20 mouse cellular contexts compared by ENCODE assay signal in genomic region chr6:113473246-113473645, GRCm38 (mm10). TPM values are rescaled to one million over a fixed set of nuclear protein-coding genes. Genes with fewer than 3 reads are reported as not detected.
DNase-seq lines count a peak whose midpoint lies in the region; ATAC-seq and TF ChIP-seq lines count a peak whose summit lies in the region.
"Had no signal": no experiment of that assay in that cellular context is flagged by ENCODE, and none has a peak within 500 bp of the region (broad histone marks: within the 10 kb centered on the region; RNA-seq: fewer than 3 reads in every experiment).

No protein-coding gene starts in this region.

- peak; percentile 73 for DNase-seq in midbrain, embryonic 11.5 days (ENCODE audit: low spot score, missing footprints)
- no peak for DNase-seq in Muller cell, postnatal 12 days (ENCODE audit: inconsistent ontology term)
- no peak for DNase-seq in ovary, postnatal 10 days (ENCODE audit: low spot score)
- DNase-seq in kidney, adult 9 months, result no peak
- DNase-seq: adrenal gland, adult 2 months; adrenal gland, postnatal 10 days; adrenal gland, postnatal 36 days; cerebellum, adult 11-12 months; cerebellum, adult 2 months; cerebellum, adult 9-10 months; cerebellum, postnatal 25 days; forebrain, postnatal 0 days had no signal

- ATAC-seq in midbrain, embryonic 11.5 days (ENCODE audit: low FRiP score), result no peak
- ATAC-seq in midbrain, embryonic 16.5 days, result no peak
- peak; percentile 46 for ATAC-seq in intestine, embryonic 15.5 days
- peak; percentile 63 for ATAC-seq in intestine, postnatal 0 days
- ATAC-seq: forebrain, embryonic 13.5 days; forebrain, embryonic 15.5 days; forebrain, postnatal 0 days had no signal

- no peaks in the 10 kb centered on the region for H3K36me3 ChIP-seq in midbrain, embryonic 11.5 days (ENCODE audit: control insufficient read depth, insufficient read depth, low read length)
- H3K36me3 ChIP-seq in midbrain, embryonic 16.5 days (ENCODE audit: control insufficient read depth, insufficient read depth, low read length), result no peaks in the 10 kb centered on the region
- no peaks in the 10 kb centered on the region for H3K36me3 ChIP-seq in intestine, embryonic 15.5 days
- H3K36me3 ChIP-seq in intestine, postnatal 0 days (ENCODE audit: control insufficient read depth, insufficient read depth), result 0 out of 2 replicates have a peak, but pooled peaks cover 3% of the 10 kb centered on the region
- H3K36me3 ChIP-seq: embryonic facial prominence, embryonic 10.5 days; embryonic facial prominence, embryonic 12.5 days; forebrain, embryonic 15.5 days had no signal

- no peak overlapping the region for H3K27ac ChIP-seq in midbrain, embryonic 11.5 days (ENCODE audit: low read depth, low read length)
- H3K27ac ChIP-seq in midbrain, embryonic 16.5 days (ENCODE audit: low read length), result no peak overlapping the region
- no peak overlapping the region for H3K27ac ChIP-seq in intestine, embryonic 15.5 days
- H3K27ac ChIP-seq in intestine, postnatal 0 days (ENCODE audit: low read depth, low read length), result no peak overlapping the region
- H3K27ac ChIP-seq: embryonic facial prominence, embryonic 10.5 days; embryonic facial prominence, embryonic 12.5 days; forebrain, embryonic 13.5 days; forebrain, embryonic 15.5 days had no signal

- H3K27me3 ChIP-seq in midbrain, embryonic 11.5 days (ENCODE audit: control insufficient read depth, insufficient read depth, low read length), result peaks cover 19% of the 10 kb centered on the region
- H3K27me3 ChIP-seq in midbrain, embryonic 16.5 days (ENCODE audit: control insufficient read depth, insufficient read depth, low read depth, low read length), result peaks cover 16% of the 10 kb centered on the region
- no peaks in the 10 kb centered on the region for H3K27me3 ChIP-seq in intestine, embryonic 15.5 days (replicated peaks)
- H3K27me3 ChIP-seq in intestine, postnatal 0 days (replicated peaks; ENCODE audit: control insufficient read depth, insufficient read depth, low read length), result no peaks in the 10 kb centered on the region

- TF ChIP-seq CTCF in intestine, postnatal 0 days (IDR thresholded peaks at IDR 0.05; ENCODE audit: low read depth), result no peak

- H3K9me3 ChIP-seq in midbrain, embryonic 11.5 days (ENCODE audit: control insufficient read depth, low read length), result no peaks in the 10 kb centered on the region
- no peaks in the 10 kb centered on the region for H3K9me3 ChIP-seq in midbrain, embryonic 16.5 days (replicated peaks; ENCODE audit: control insufficient read depth, low read length, poor library complexity, severe bottlenecking)
- no peaks in the 10 kb centered on the region for H3K9me3 ChIP-seq in intestine, embryonic 15.5 days
- no peaks in the 10 kb centered on the region for H3K9me3 ChIP-seq in intestine, postnatal 0 days (ENCODE audit: control insufficient read depth)
- H3K9me3 ChIP-seq: embryonic facial prominence, embryonic 10.5 days; embryonic facial prominence, embryonic 12.5 days; forebrain, embryonic 13.5 days; forebrain, embryonic 15.5 days had no signal

- no peak overlapping the region for H3K4me3 ChIP-seq in midbrain, embryonic 11.5 days (ENCODE audit: low read depth, low read length)
- no peak overlapping the region for H3K4me3 ChIP-seq in midbrain, embryonic 16.5 days (ENCODE audit: low read depth, low read length)
- no peak overlapping the region for H3K4me3 ChIP-seq in intestine, embryonic 15.5 days (replicated peaks)
- no peak overlapping the region for H3K4me3 ChIP-seq in intestine, postnatal 0 days (ENCODE audit: low read depth, low read length)
- H3K4me3 ChIP-seq: embryonic facial prominence, embryonic 10.5 days; embryonic facial prominence, embryonic 12.5 days; forebrain, embryonic 13.5 days; forebrain, embryonic 15.5 days had no signal

- WGBS in midbrain, embryonic 11.5 days, result 86% methylated on average over 2 of the region's 2 CpGs
- WGBS in midbrain, embryonic 16.5 days, result 81% methylated on average over 2 of the region's 2 CpGs
- WGBS in intestine, embryonic 15.5 days, result 48% methylated on average over 2 of the region's 2 CpGs
- 14% methylated on average over 2 of the region's 2 CpGs for WGBS in intestine, postnatal 0 days

- peaks cover 4% of the 10 kb centered on the region for H3K4me1 ChIP-seq in midbrain, embryonic 11.5 days (ENCODE audit: control insufficient read depth, insufficient read depth, low read length)
- H3K4me1 ChIP-seq in midbrain, embryonic 16.5 days (ENCODE audit: control insufficient read depth, insufficient read depth, low read length), result peaks cover 7% of the 10 kb centered on the region; the same call in 1 of the 2 replicates
- H3K4me1 ChIP-seq in intestine, embryonic 15.5 days (replicated peaks), result peaks cover 23% of the 10 kb centered on the region
- H3K4me1 ChIP-seq in intestine, postnatal 0 days (replicated peaks; ENCODE audit: control insufficient read depth, insufficient read depth, low read length), result peaks cover 3% of the 10 kb centered on the region

- no peak overlapping the region for H3K4me2 ChIP-seq in midbrain, embryonic 11.5 days
- H3K4me2 ChIP-seq in midbrain, embryonic 16.5 days (ENCODE audit: low read length), result no peak overlapping the region
- no peak overlapping the region for H3K4me2 ChIP-seq in intestine, embryonic 15.5 days (replicated peaks)
- no peak overlapping the region for H3K4me2 ChIP-seq in intestine, postnatal 0 days (replicated peaks; ENCODE audit: low read depth)
- H3K4me2 ChIP-seq: embryonic facial prominence, embryonic 12.5 days; forebrain, embryonic 13.5 days; forebrain, embryonic 15.5 days had no signal

- H3K9ac ChIP-seq in midbrain, embryonic 11.5 days (ENCODE audit: low read length), result no peak overlapping the region
- H3K9ac ChIP-seq in midbrain, embryonic 16.5 days (ENCODE audit: low read depth, low read length), result no peak overlapping the region
- no peak overlapping the region for H3K9ac ChIP-seq in intestine, embryonic 15.5 days
- no peak overlapping the region for H3K9ac ChIP-seq in intestine, postnatal 0 days (ENCODE audit: low read depth, low read length)
- H3K9ac ChIP-seq: embryonic facial prominence, embryonic 12.5 days; forebrain, embryonic 13.5 days; forebrain, embryonic 15.5 days; forebrain, postnatal 0 days had no signal

RNA-seq across cellular contexts. Expression of gene Il17rc, which starts 2.0 kb away (rescaled TPM):
- polyA plus RNA-seq in midbrain, embryonic 11.5 days (2014; fragmentation: Nextera tagmentation; extraction: Ambion mirVana), result 2.7 and 3.1 TPM in 2 replicates
- polyA plus RNA-seq in midbrain, embryonic 16.5 days (2015; fragmentation: Nextera tagmentation; extraction: Ambion mirVana), result 2.7 and 4.3 TPM in 2 replicates
- 26.6 and 27.2 TPM in 2 replicates for polyA plus RNA-seq in intestine, embryonic 15.5 days (2015; fragmentation: Nextera tagmentation; extraction: Ambion mirVana)
- polyA plus RNA-seq in intestine, postnatal 0 days (2015; fragmentation: Nextera tagmentation; extraction: Ambion mirVana), result 16.5 and 17.4 TPM in 2 replicates

RNA-seq across cellular contexts. Expression of gene Creld1, which starts 9.9 kb away (rescaled TPM):
- polyA plus RNA-seq in midbrain, embryonic 11.5 days (2014; fragmentation: Nextera tagmentation; extraction: Ambion mirVana), result 29.2 and 29.9 TPM in 2 replicates
- 77.7 and 80.5 TPM in 2 replicates for polyA plus RNA-seq in midbrain, embryonic 16.5 days (2015; fragmentation: Nextera tagmentation; extraction: Ambion mirVana)
- polyA plus RNA-seq in intestine, embryonic 15.5 days (2015; fragmentation: Nextera tagmentation; extraction: Ambion mirVana), result 21.9 and 22.7 TPM in 2 replicates
- polyA plus RNA-seq in intestine, postnatal 0 days (2015; fragmentation: Nextera tagmentation; extraction: Ambion mirVana), result 8.5 and 9.7 TPM in 2 replicates

RNA-seq across cellular contexts. Expression of gene Il17re, which starts 15.0 kb away (rescaled TPM):
- 0.19 and 0.40 TPM in 2 replicates for polyA plus RNA-seq in midbrain, embryonic 11.5 days (2014; fragmentation: Nextera tagmentation; extraction: Ambion mirVana)
- polyA plus RNA-seq in midbrain, embryonic 16.5 days (2015; fragmentation: Nextera tagmentation; extraction: Ambion mirVana), result 0.16 TPM in 1 of 2 replicates, not detected in the other
- polyA plus RNA-seq in intestine, embryonic 15.5 days (2015; fragmentation: Nextera tagmentation; extraction: Ambion mirVana), result 7.8 and 8.4 TPM in 2 replicates
- 2.2 and 2.3 TPM in 2 replicates for polyA plus RNA-seq in intestine, postnatal 0 days (2015; fragmentation: Nextera tagmentation; extraction: Ambion mirVana)
- polyA plus RNA-seq: C2C12; forebrain, embryonic 15.5 days had no signal

RNA-seq across cellular contexts. Expression of gene Prrt3, which starts 28.5 kb away (rescaled TPM):
- polyA plus RNA-seq in midbrain, embryonic 11.5 days (2014; fragmentation: Nextera tagmentation; extraction: Ambion mirVana), result 0.97 and 1.1 TPM in 2 replicates
- polyA plus RNA-seq in midbrain, embryonic 16.5 days (2015; fragmentation: Nextera tagmentation; extraction: Ambion mirVana), result 13.5 and 14.4 TPM in 2 replicates
- polyA plus RNA-seq in intestine, embryonic 15.5 days (2015; fragmentation: Nextera tagmentation; extraction: Ambion mirVana), result 0.43 and 0.45 TPM in 2 replicates
- polyA plus RNA-seq in intestine, postnatal 0 days (2015; fragmentation: Nextera tagmentation; extraction: Ambion mirVana), result 0.47 and 0.52 TPM in 2 replicates

RNA-seq across cellular contexts. Expression of gene Jagn1, which starts 30.9 kb away (rescaled TPM):
- polyA plus RNA-seq in midbrain, embryonic 11.5 days (2014; fragmentation: Nextera tagmentation; extraction: Ambion mirVana), result 73.1 and 75.0 TPM in 2 replicates
- 96.5 and 96.6 TPM in 2 replicates for polyA plus RNA-seq in midbrain, embryonic 16.5 days (2015; fragmentation: Nextera tagmentation; extraction: Ambion mirVana)
- 83.8 and 87.7 TPM in 2 replicates for polyA plus RNA-seq in intestine, embryonic 15.5 days (2015; fragmentation: Nextera tagmentation; extraction: Ambion mirVana)
- 44.9 and 48.8 TPM in 2 replicates for polyA plus RNA-seq in intestine, postnatal 0 days (2015; fragmentation: Nextera tagmentation; extraction: Ambion mirVana)

Comparison
In these comparisons a context has a peak if more than half of its experiments do, and no peak if none do; other contexts are left out.
1. ATAC-seq: peak in intestine, embryonic 15.5 days (single experiment) and intestine, postnatal 0 days (single experiment); none in midbrain, embryonic 11.5 days (single experiment) and midbrain, embryonic 16.5 days (single experiment).